Mouse (Mus musculus): ENCODE data around the gene Apoc2. TPM values are rescaled to one million over a fixed set of nuclear protein-coding genes. Genes with fewer than 3 reads are reported as not detected.
"Not testable (repeated sequence)": the region's sequence is repeated elsewhere in the genome, so short reads cannot be mapped to it uniquely, and the experiment has no call there.

Gene Apoc2
- polyA plus RNA-seq, 1 experiment from 2014 or later = 0.57 TPM

DNA sequence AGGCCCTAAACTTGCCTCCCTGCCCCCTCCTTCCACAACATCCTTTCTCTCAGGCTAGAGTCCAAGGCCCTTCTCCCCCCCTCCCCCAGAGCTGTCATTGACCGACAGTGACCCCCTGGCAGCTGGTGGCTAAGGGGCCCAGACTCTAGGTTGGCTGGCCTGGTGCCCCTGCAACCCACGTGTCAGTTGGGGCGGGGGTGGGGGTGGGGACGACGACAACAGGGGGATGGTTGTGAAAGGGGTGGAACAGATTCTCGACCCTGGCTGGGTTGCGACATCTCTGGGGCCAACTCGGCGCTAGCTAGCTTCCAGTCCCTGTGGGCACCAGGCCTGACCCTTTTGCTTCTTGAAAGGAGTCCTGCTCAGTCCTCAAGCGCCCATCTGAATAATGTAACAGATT, 15.7 kb upstream of the Apoc2 start:
- Histone ChIP-seq H3K36me3 (ENCODE audit: control insufficient read depth, insufficient read depth, low read length) (peaks cover 8% of the 10 kb centered on the region), H3K9me3 (ENCODE audit: control insufficient read depth, low read length) (no peaks in the 10 kb centered on the region), H3K27me3 (ENCODE audit: control insufficient read depth, insufficient read depth, low read length) (no peaks in the 10 kb centered on the region), H3K4me1 (ENCODE audit: control insufficient read depth in 2 of 2, insufficient read depth in 2 of 2, low read length in 2 of 2) (peaks cover 28 to 31% of the 10 kb centered on the region in 2 experiments), H3K27ac (replicated peaks in 1 of 2; ENCODE audit: control insufficient read depth in 1 of 2, insufficient read depth in 1 of 2, low read depth in 2 of 2, low read length in 2 of 2) (peak overlapping the region; percentile 66 to 78), H3K4me3 (ENCODE audit: control insufficient read depth in 1 of 2, insufficient read depth in 1 of 2, low read depth in 1 of 2, low read length in 2 of 2) (no peak overlapping the region), H3K9ac (ENCODE audit: low read length) (no peak overlapping the region), H3K4me2 (ENCODE audit: low read length) (no peak overlapping the region)
- 19% methylated on average over 10 of the region's 10 CpGs for WGBS
- ATAC-seq (ENCODE audit: insufficient number of reproducible peaks, insufficient read depth, low FRiP score, low read depth) = peak; percentile 38; the same call in 1 of the 2 replicates

DNA sequence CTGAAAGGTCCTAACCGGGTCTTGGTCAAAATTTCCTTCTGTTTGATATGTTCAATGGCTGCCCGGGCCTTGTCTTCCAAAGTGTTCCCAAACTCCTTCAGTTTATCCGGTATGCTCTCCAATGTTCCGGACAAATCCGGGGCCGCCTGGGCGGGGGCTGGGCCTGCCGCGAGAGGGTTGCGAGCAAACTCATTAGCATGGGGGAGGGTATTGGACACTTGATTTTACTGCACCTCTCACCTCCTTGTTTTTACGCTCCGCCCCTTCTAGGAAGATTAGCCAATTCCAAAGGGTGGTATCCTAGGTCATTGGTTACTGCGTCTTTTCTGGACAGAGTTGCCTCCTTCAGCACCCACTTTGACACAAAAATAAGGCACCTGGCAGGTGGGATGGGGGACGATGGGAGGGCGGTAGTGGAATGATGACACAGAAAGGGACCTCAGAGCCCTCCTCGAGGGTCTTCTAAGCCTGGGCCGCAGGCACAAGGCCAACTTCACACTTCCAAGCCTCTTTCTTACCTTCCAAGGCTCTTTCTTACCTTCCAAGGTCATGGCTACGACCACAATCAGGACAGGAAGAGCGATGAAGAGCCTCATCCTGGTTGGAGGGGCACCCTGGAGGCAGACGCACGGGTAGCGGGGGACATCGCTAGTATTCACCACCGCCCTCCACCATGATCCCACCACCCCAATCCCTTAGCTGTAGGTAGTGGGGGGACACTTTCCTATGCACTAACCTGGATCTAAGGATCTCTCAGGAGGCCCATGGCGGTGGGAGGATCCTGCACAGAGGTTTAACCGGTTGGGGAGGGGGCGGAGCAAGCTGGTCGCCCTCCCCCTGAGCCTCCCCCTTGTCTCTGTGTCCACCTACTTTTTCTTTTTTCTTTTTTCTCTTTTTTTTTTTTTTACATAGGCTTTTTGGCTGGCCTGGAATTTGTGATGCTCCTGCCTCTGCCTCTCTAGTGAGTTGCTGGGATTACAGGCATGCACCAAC, 14.4 kb upstream of the Apoc2 start, which contains the start of gene Apoc1:
TSS of gene Apoc1 (minus strand) at position 788 of the 993 bp plus-strand sequence.
- Histone ChIP-seq H3K36me3 (ENCODE audit: control insufficient read depth, insufficient read depth, low read length) (peaks cover 8% of the 10 kb centered on the region), H3K9me3 (ENCODE audit: control insufficient read depth, low read length) (no peaks in the 10 kb centered on the region), H3K27me3 (ENCODE audit: control insufficient read depth, insufficient read depth, low read length) (no peaks in the 10 kb centered on the region), H3K4me1 (ENCODE audit: control insufficient read depth in 2 of 2, insufficient read depth in 2 of 2, low read length in 2 of 2) (peaks cover 22 to 28% of the 10 kb centered on the region in 2 experiments), H3K4me3 (ENCODE audit: control insufficient read depth in 1 of 2, insufficient read depth in 1 of 2, low read depth in 1 of 2, low read length in 2 of 2) (no peak within 1 kb of the TSS), H3K4me2 (ENCODE audit: low read length) (no peak within 1 kb of the TSS), H3K9ac (ENCODE audit: low read length) (peak within 1 kb of the TSS; percentile 12; the same call in 1 of the 2 replicates), H3K27ac (replicated peaks in 1 of 2; ENCODE audit: control insufficient read depth in 1 of 2, insufficient read depth in 1 of 2, low read depth in 2 of 2, low read length in 2 of 2) (peak within 1 kb of the TSS; percentile 56 to 78)
- ATAC-seq (ENCODE audit: insufficient number of reproducible peaks, insufficient read depth, low FRiP score, low read depth) = no peak
- 47% methylated on average over 28 of the region's 28 CpGs for WGBS

GRCm38 (mm10) chr7:19691434-19691833, 13.7 kb upstream of the Apoc2 start:
- peaks cover 2% of the 10 kb centered on the region for H3K36me3 ChIP-seq (ENCODE audit: control insufficient read depth, insufficient read depth, low read length)
- 57% methylated on average over 6 of the region's 6 CpGs for WGBS
- H3K9ac ChIP-seq (ENCODE audit: low read length) = 0 out of 2 replicates have a peak overlapping the region, but pooled peaks have one; percentile 12
- no peak overlapping the region for H3K4me3 ChIP-seq (ENCODE audit: control insufficient read depth in 1 of 2, insufficient read depth in 1 of 2, low read depth in 1 of 2, low read length in 2 of 2)
- no peak for ATAC-seq (ENCODE audit: insufficient number of reproducible peaks, insufficient read depth, low FRiP score, low read depth)
- H3K9me3 ChIP-seq (ENCODE audit: control insufficient read depth, low read length) = no peaks in the 10 kb centered on the region
- H3K27me3 ChIP-seq (ENCODE audit: control insufficient read depth, insufficient read depth, low read length) = no peaks in the 10 kb centered on the region
- H3K4me2 ChIP-seq (ENCODE audit: low read length) = no peak overlapping the region
- peaks cover 22 to 28% of the 10 kb centered on the region in 2 experiments for H3K4me1 ChIP-seq (ENCODE audit: control insufficient read depth in 2 of 2, insufficient read depth in 2 of 2, low read length in 2 of 2)
- no peak overlapping the region for H3K27ac ChIP-seq (replicated peaks in 1 of 2; ENCODE audit: control insufficient read depth in 1 of 2, insufficient read depth in 1 of 2, low read depth in 2 of 2, low read length in 2 of 2)

- no peak overlapping the region for H3K27ac ChIP-seq (replicated peaks in 1 of 2; ENCODE audit: control insufficient read depth in 1 of 2, insufficient read depth in 1 of 2, low read depth in 2 of 2, low read length in 2 of 2)
- no peaks in the 10 kb centered on the region for H3K9me3 ChIP-seq (ENCODE audit: control insufficient read depth, low read length)
- 88% methylated on average over 4 of the region's 4 CpGs for WGBS
- H3K9ac ChIP-seq (ENCODE audit: low read length) = no peak overlapping the region
- no peak for ATAC-seq (ENCODE audit: insufficient number of reproducible peaks, insufficient read depth, low FRiP score, low read depth)
- no peak overlapping the region for H3K4me3 ChIP-seq (ENCODE audit: control insufficient read depth in 1 of 2, insufficient read depth in 1 of 2, low read depth in 1 of 2, low read length in 2 of 2)
- no peak overlapping the region for H3K4me2 ChIP-seq (ENCODE audit: low read length)
- H3K36me3 ChIP-seq (ENCODE audit: control insufficient read depth, insufficient read depth, low read length) = no peaks in the 10 kb centered on the region
- H3K27me3 ChIP-seq (ENCODE audit: control insufficient read depth, insufficient read depth, low read length) = no peaks in the 10 kb centered on the region
- peaks cover 22 to 28% of the 10 kb centered on the region in 2 experiments for H3K4me1 ChIP-seq (ENCODE audit: control insufficient read depth in 2 of 2, insufficient read depth in 2 of 2, low read length in 2 of 2)
Measured at GRCm38 (mm10) chr7:19690845-19691244, 13.1 kb upstream of the Apoc2 start.

DNA sequence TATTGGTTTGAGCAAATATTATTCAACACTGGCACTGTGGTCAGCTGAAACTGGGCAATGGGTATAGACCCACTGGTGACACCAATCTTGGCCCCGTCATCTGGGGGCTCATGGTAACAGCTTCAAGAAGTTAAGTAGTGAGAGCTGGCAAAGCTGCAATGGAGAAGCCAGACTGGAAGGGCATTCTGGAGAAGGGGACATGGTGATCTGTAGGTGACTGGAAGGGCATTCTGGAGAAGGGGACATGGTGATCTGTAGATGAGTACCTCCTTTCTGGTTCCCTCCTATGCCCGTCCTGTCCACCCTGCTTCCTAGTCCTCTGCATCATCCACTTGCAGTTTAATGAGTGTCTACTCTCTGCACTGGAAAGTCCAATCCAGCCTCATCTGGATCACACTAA, 10.9 kb upstream of the Apoc2 start:
- peaks cover 9 to 13% of the 10 kb centered on the region in 2 experiments for H3K4me1 ChIP-seq (ENCODE audit: control insufficient read depth in 2 of 2, insufficient read depth in 2 of 2, low read length in 2 of 2)
- no peaks in the 10 kb centered on the region for H3K9me3 ChIP-seq (ENCODE audit: control insufficient read depth, low read length)
- no peak overlapping the region for H3K4me3 ChIP-seq (ENCODE audit: control insufficient read depth in 1 of 2, insufficient read depth in 1 of 2, low read depth in 1 of 2, low read length in 2 of 2)
- 82% methylated on average over 2 of the region's 2 CpGs for WGBS
- no peak overlapping the region for H3K9ac ChIP-seq (ENCODE audit: low read length)
- no peak for ATAC-seq (ENCODE audit: insufficient number of reproducible peaks, insufficient read depth, low FRiP score, low read depth)
- H3K36me3 ChIP-seq (ENCODE audit: control insufficient read depth, insufficient read depth, low read length) = no peaks in the 10 kb centered on the region
- H3K4me2 ChIP-seq (ENCODE audit: low read length) = no peak overlapping the region
- H3K27me3 ChIP-seq (ENCODE audit: control insufficient read depth, insufficient read depth, low read length) = no peaks in the 10 kb centered on the region
- H3K27ac ChIP-seq (replicated peaks in 1 of 2; ENCODE audit: control insufficient read depth in 1 of 2, insufficient read depth in 1 of 2, low read depth in 2 of 2, low read length in 2 of 2) = no peak overlapping the region

- H3K4me1 ChIP-seq (ENCODE audit: control insufficient read depth in 2 of 2, insufficient read depth in 2 of 2, low read length in 2 of 2) = peaks cover 3 to 9% of the 10 kb centered on the region in 2 experiments
- no peak overlapping the region for H3K9ac ChIP-seq (ENCODE audit: low read length)
- no peaks in the 10 kb centered on the region for H3K36me3 ChIP-seq (ENCODE audit: control insufficient read depth, insufficient read depth, low read length)
- no peaks in the 10 kb centered on the region for H3K27me3 ChIP-seq (ENCODE audit: control insufficient read depth, insufficient read depth, low read length)
- WGBS = 93% methylated on average over 10 of the region's 10 CpGs
- no peak overlapping the region for H3K4me3 ChIP-seq (ENCODE audit: control insufficient read depth in 1 of 2, insufficient read depth in 1 of 2, low read depth in 1 of 2, low read length in 2 of 2)
- no peak overlapping the region for H3K4me2 ChIP-seq (ENCODE audit: low read length)
- no peak overlapping the region for H3K27ac ChIP-seq (replicated peaks in 1 of 2; ENCODE audit: control insufficient read depth in 1 of 2, insufficient read depth in 1 of 2, low read depth in 2 of 2, low read length in 2 of 2)
- no peaks in the 10 kb centered on the region for H3K9me3 ChIP-seq (ENCODE audit: control insufficient read depth, low read length)
- ATAC-seq (ENCODE audit: insufficient number of reproducible peaks, insufficient read depth, low FRiP score, low read depth) = no peak
Measured at GRCm38 (mm10) chr7:19688101-19688500, 10.4 kb upstream of the Apoc2 start.

DNA sequence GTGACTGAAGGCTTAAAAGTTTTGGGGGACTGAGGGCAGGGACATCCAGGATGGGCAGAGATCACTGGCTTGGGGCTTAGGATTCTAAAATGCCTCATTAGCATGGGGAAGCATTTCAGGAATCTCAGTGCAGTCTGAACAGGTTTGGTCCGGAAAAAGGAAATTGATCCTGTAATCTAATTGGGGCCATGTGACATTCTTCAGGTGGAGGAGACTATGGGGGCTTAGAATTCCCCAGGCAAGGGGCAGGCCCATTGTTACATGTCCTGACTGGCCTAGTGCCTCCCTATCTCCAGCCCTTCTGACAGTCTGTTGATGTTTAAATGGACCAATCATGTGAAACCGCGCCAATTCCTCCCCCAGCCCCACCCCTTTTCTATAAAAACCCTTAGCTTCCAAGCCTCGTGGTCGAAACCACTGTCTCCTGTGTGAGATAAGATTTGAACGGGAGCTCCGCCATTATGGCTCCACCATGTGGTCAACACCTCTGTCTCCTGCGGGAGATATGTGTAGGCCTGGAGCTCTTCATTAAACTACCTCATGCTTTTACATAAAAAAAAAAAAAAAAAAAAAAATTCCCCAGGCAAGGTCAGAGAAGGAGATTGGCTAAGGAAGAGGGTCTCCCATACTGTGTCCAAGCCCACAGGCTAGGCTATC, 9.3 kb upstream of the Apoc2 start:
- not testable (repeated sequence) for H3K4me3 ChIP-seq (ENCODE audit: control insufficient read depth in 1 of 2, insufficient read depth in 1 of 2, low read depth in 1 of 2, low read length in 2 of 2); H3K4me2 ChIP-seq (ENCODE audit: low read length); ATAC-seq (ENCODE audit: insufficient number of reproducible peaks, insufficient read depth, low FRiP score, low read depth); H3K9ac ChIP-seq (ENCODE audit: low read length); H3K27ac ChIP-seq (replicated peaks in 1 of 2; ENCODE audit: control insufficient read depth in 1 of 2, insufficient read depth in 1 of 2, low read depth in 2 of 2, low read length in 2 of 2); H3K27me3 ChIP-seq (ENCODE audit: control insufficient read depth, insufficient read depth, low read length); H3K4me1 ChIP-seq (ENCODE audit: control insufficient read depth in 2 of 2, insufficient read depth in 2 of 2, low read length in 2 of 2); H3K36me3 ChIP-seq (ENCODE audit: control insufficient read depth, insufficient read depth, low read length); H3K9me3 ChIP-seq (ENCODE audit: control insufficient read depth, low read length)
- 45% methylated on average over 8 of the region's 8 CpGs for WGBS
